Comparison of ENCODE assay signal across 8 mouse cellular contexts in genomic region chr10:127123436-127123805, GRCm38 (mm10). TPM values are rescaled to one million over a fixed set of nuclear protein-coding genes. Genes with fewer than 3 reads are reported as not detected.
DNase-seq lines count a peak whose midpoint lies in the region; ATAC-seq lines count a peak whose summit lies in the region.

No protein-coding gene starts in this region.

- peak; percentile 92 for DNase-seq in MN1 (ENCODE audit: low spot score)
- DNase-seq in c-Kit-positive CD71-positive TER-119-positive erythroid progenitor cells, embryonic 14.5 days (ENCODE audit: low spot score): peak; percentile 74
- peak; percentile 88 for DNase-seq in forebrain, embryonic 14.5 days (ENCODE audit: low spot score)
- DNase-seq in hindbrain, embryonic 14.5 days (ENCODE audit: low spot score): peak; percentile 84
- peak; percentile 60 to 76 for DNase-seq in layer of hippocampus, postnatal 36 days
- peak; percentile 78 for DNase-seq in lung, postnatal 14 days
- DNase-seq in retina, postnatal 7 days (ENCODE audit: low read depth, low spot score): peak; percentile 47
- DNase-seq in yolk sac, embryonic 10.5 days (ENCODE audit: low spot score): no peak

- H3K9ac ChIP-seq in forebrain, embryonic 14.5 days (ENCODE audit: low read length): peak overlapping the region; percentile 56
- H3K9ac ChIP-seq in hindbrain, embryonic 14.5 days: peak overlapping the region; percentile 49

- peaks cover 12% of the 10 kb centered on the region for H3K36me3 ChIP-seq in forebrain, embryonic 14.5 days (ENCODE audit: control insufficient read depth, insufficient read depth, low read length)
- peaks cover 9% of the 10 kb centered on the region for H3K36me3 ChIP-seq in hindbrain, embryonic 14.5 days (replicated peaks; ENCODE audit: control insufficient read depth, insufficient read depth)

- peaks cover 15% of the 10 kb centered on the region for H3K4me1 ChIP-seq in forebrain, embryonic 14.5 days (ENCODE audit: control insufficient read depth, insufficient read depth, low read length)
- peaks cover 24% of the 10 kb centered on the region for H3K4me1 ChIP-seq in hindbrain, embryonic 14.5 days (replicated peaks; ENCODE audit: control insufficient read depth, insufficient read depth, low read length)

- no peaks in the 10 kb centered on the region for H3K9me3 ChIP-seq in forebrain, embryonic 14.5 days (replicated peaks; ENCODE audit: control insufficient read depth, low read length)
- H3K9me3 ChIP-seq in hindbrain, embryonic 14.5 days (ENCODE audit: control insufficient read depth, low read length): no peaks in the 10 kb centered on the region

- peak overlapping the region; percentile 81 for H3K27ac ChIP-seq in forebrain, embryonic 14.5 days (ENCODE audit: low read depth, low read length)
- peak overlapping the region; percentile 96 for H3K27ac ChIP-seq in hindbrain, embryonic 14.5 days

- H3K4me3 ChIP-seq in forebrain, embryonic 14.5 days (ENCODE audit: low read depth, low read length): peak overlapping the region; percentile 21
- H3K4me3 ChIP-seq in hindbrain, embryonic 14.5 days (replicated peaks; ENCODE audit: low read length): peak overlapping the region; percentile 60

- H3K4me2 ChIP-seq in forebrain, embryonic 14.5 days (ENCODE audit: low read length): peak overlapping the region; percentile 59
- peak overlapping the region; percentile 54 for H3K4me2 ChIP-seq in hindbrain, embryonic 14.5 days (replicated peaks)

- ATAC-seq in forebrain, embryonic 14.5 days: 0 out of 2 replicates have a peak, but pooled peaks have one; percentile 6
- 0 out of 2 replicates have a peak, but pooled peaks have one; percentile 4 for ATAC-seq in hindbrain, embryonic 14.5 days (ENCODE audit: low FRiP score)

- H3K27me3 ChIP-seq in forebrain, embryonic 14.5 days (replicated peaks; ENCODE audit: control insufficient read depth, insufficient read depth, low read length): no peaks in the 10 kb centered on the region
- H3K27me3 ChIP-seq in hindbrain, embryonic 14.5 days (ENCODE audit: control insufficient read depth, insufficient read depth, low read length): no peaks in the 10 kb centered on the region

- 9% methylated on average over 4 of the region's 4 CpGs for WGBS in forebrain, embryonic 14.5 days
- 10% methylated on average over 4 of the region's 4 CpGs for WGBS in hindbrain, embryonic 14.5 days

RNA-seq across cellular contexts. Expression of gene Os9, which starts 2.5 kb away (rescaled TPM):
- polyA plus RNA-seq in forebrain, embryonic 14.5 days (2014; fragmentation: Nextera tagmentation; extraction: Ambion mirVana): 53.0 and 66.3 TPM in 2 replicates
- polyA plus RNA-seq in hindbrain, embryonic 14.5 days (2014; fragmentation: Nextera tagmentation; extraction: Ambion mirVana): 78.1 and 83.0 TPM in 2 replicates
- 10 to 100 TPM; 97.5 to 99.3 TPM for total RNA-seq in layer of hippocampus, postnatal 36 days (2021)

RNA-seq across cellular contexts. Expression of gene B4galnt1, which starts 41.6 kb away (rescaled TPM):
- polyA plus RNA-seq in forebrain, embryonic 14.5 days (2014; fragmentation: Nextera tagmentation; extraction: Ambion mirVana): 30.7 and 46.8 TPM in 2 replicates
- 73.7 and 79.1 TPM in 2 replicates for polyA plus RNA-seq in hindbrain, embryonic 14.5 days (2014; fragmentation: Nextera tagmentation; extraction: Ambion mirVana)
- total RNA-seq in layer of hippocampus, postnatal 36 days (2021): 100 to 1,000 TPM; 115 to 123 TPM

RNA-seq across cellular contexts. Expression of gene Agap2, which starts 48.3 kb away (rescaled TPM):
- 3.9 and 4.7 TPM in 2 replicates for polyA plus RNA-seq in forebrain, embryonic 14.5 days (2014; fragmentation: Nextera tagmentation; extraction: Ambion mirVana)
- polyA plus RNA-seq in hindbrain, embryonic 14.5 days (2014; fragmentation: Nextera tagmentation; extraction: Ambion mirVana): 6.7 and 8.2 TPM in 2 replicates
- total RNA-seq in layer of hippocampus, postnatal 36 days (2021): 100 to 1,000 TPM; 778 to 800 TPM

RNA-seq across cellular contexts. Expression of gene Tspan31, which starts 53.4 kb away (rescaled TPM):
- 36.7 and 44.5 TPM in 2 replicates for polyA plus RNA-seq in forebrain, embryonic 14.5 days (2014; fragmentation: Nextera tagmentation; extraction: Ambion mirVana)
- 54.4 and 83.3 TPM in 2 replicates for polyA plus RNA-seq in hindbrain, embryonic 14.5 days (2014; fragmentation: Nextera tagmentation; extraction: Ambion mirVana)
- total RNA-seq in layer of hippocampus, postnatal 36 days (2021): 10 to 100 TPM; 57.4 to 61.5 TPM

RNA-seq across cellular contexts. Expression of gene Slc26a10, which starts 57.0 kb away (rescaled TPM):
- 0.69 and 0.95 TPM in 2 replicates for polyA plus RNA-seq in forebrain, embryonic 14.5 days (2014; fragmentation: Nextera tagmentation; extraction: Ambion mirVana)
- 0.94 and 0.99 TPM in 2 replicates for polyA plus RNA-seq in hindbrain, embryonic 14.5 days (2014; fragmentation: Nextera tagmentation; extraction: Ambion mirVana)
- 10 to 100 TPM; 15.6 to 27.2 TPM for total RNA-seq in layer of hippocampus, postnatal 36 days (2021)
